Mouse (Mus musculus) forebrain, postnatal 0 days (tissue): ENCODE measurements around the gene Cyp1a1. TPM values are rescaled to one million over a fixed set of nuclear protein-coding genes. Genes with fewer than 3 reads are reported as not detected.
A peak's percentile ranks its signal among the peaks of the same experiment; 100 is the strongest.
"Not testable (repeated sequence)": the region's sequence is repeated elsewhere in the genome, so short reads cannot be mapped to it uniquely, and the experiment has no call there.

ENCODE experiments used
- ATAC-seq: fragments of 200-750 bp; cut with Nextera tagmentation; 2 replicates; pipeline ENCODE4 v1.8.0; 2017; ENCODE audit warnings: mild to moderate bottlenecking, moderate library complexity
- DNase-seq: peaks from one replicate; pipeline ENCODE4 v3.0.0-alpha.2; 2015
- H3K27ac ChIP-seq: fragments of 300-500 bp; sonication (generic); 2 replicates; pipeline ENCODE4 v1.5.1; 2014; ENCODE audit warnings: low read depth, mild to moderate bottlenecking, antibody characterized with exemption, low read length, moderate library complexity, mixed read lengths
- H3K27me3 ChIP-seq: fragments of 300-500 bp; sonication (generic); 2 replicates; pipeline ENCODE4 v1.6.1; 2014; ENCODE audit warnings: mild to moderate bottlenecking, low read length, mixed read lengths; ENCODE audit not compliant: insufficient read depth
- H3K36me3 ChIP-seq: fragments of 300-500 bp; sonication (generic); 2 replicates; pipeline ENCODE4 v1.6.1; 2014; ENCODE audit warnings: mild to moderate bottlenecking, moderate library complexity; ENCODE audit not compliant: insufficient read depth
- H3K4me1 ChIP-seq: fragments of 300-500 bp; sonication (generic); 2 replicates; pipeline ENCODE4 v1.6.1; 2014; ENCODE audit warnings: antibody characterized with exemption; ENCODE audit not compliant: insufficient read depth
- H3K4me2 ChIP-seq: fragments of 300-500 bp; sonication (generic); 2 replicates; pipeline ENCODE4 v1.6.1; 2014; ENCODE audit warnings: low read depth, mild to moderate bottlenecking, moderate library complexity
- H3K4me3 ChIP-seq: fragments of 300-500 bp; sonication (generic); 2 replicates; pipeline ENCODE4 v1.5.1; 2014; ENCODE audit warnings: low read depth, low read length, mixed read lengths
- H3K9ac ChIP-seq: fragments of 300-500 bp; sonication (generic); 2 replicates; pipeline ENCODE4 v1.6.1; 2014; ENCODE audit warnings: mild to moderate bottlenecking
- H3K9me3 ChIP-seq: fragments of 300-500 bp; sonication (generic); 2 replicates; pipeline ENCODE4 v1.6.1; 2016; ENCODE audit warnings: low read length
- CTCF ChIP-seq: sonication (generic); IDR thresholded peaks from 2 replicates; pipeline ENCODE4 v1.5.1; 2016; ENCODE audit warnings: antibody characterized with exemption, control low read depth, low read depth
- WGBS: fragments of 180-500 bp; shearing (Covaris S2); extraction: QIAGEN DNeasy Blood & Tissue Kit; methylation state at CpG from one replicate; pipeline ENCODE4 v1.1.7; 2014; 5-methylcytosine and 5-hydroxymethylcytosine counted together
- polyA plus RNA-seq: library from polyadenylated mRNA; unstranded; fragments of >200 nt; fragmentation: Nextera tagmentation; extraction: Ambion mirVana; gene quantifications from 2 replicates; pipeline ENCODE4 v1.2.1, GENCODE M21; 2015
- total RNA-seq: library from RNA; depleted of rRNA; stranded (reverse); fragments of >200 nt; gene quantifications from 2 replicates; pipeline ENCODE4 v1.2.3, GENCODE M21; 2014

Cyp1a1 gene
- total and polyA plus RNA-seq, 2 experiments from 2014 or later, result 0.42 to 0.67 TPM

- Histone ChIP-seq H3K9me3 (no peaks in the 10 kb centered on the region), H3K36me3 (no peaks in the 10 kb centered on the region), H3K27me3 (no peaks in the 10 kb centered on the region), H3K9ac (no peak overlapping the region), H3K4me1 (0 out of 2 replicates have a peak, but pooled peaks cover 5% of the 10 kb centered on the region), H3K4me3 (no peak overlapping the region), H3K4me2 (no peak overlapping the region), H3K27ac (no peak overlapping the region)
- 74% methylated on average over 1 of the region's 1 CpGs for WGBS
- ATAC-seq (peak; percentile 38; the same call in 1 of the 2 replicates), DNase-seq (peak; percentile 67)
- TF ChIP-seq CTCF, result no peak
Measured at GRCm38 (mm10) chr9:57698466-57699150, 10.9 kb downstream of the Cyp1a1 start.

- H3K27ac ChIP-seq, result no peak overlapping the region
- TF ChIP-seq CTCF, result no peak
- peaks cover 11% of the 10 kb centered on the region for H3K4me1 ChIP-seq
- H3K4me3 ChIP-seq, result no peak overlapping the region
- 77% methylated on average over 3 of the region's 3 CpGs for whole genome bisulfite sequencing
- H3K4me2 ChIP-seq, result no peak overlapping the region
- ATAC-seq (no peak), DNase-seq (no peak)
- H3K9ac ChIP-seq, result no peak overlapping the region
- H3K27me3 ChIP-seq, result no peaks in the 10 kb centered on the region
- H3K36me3 ChIP-seq, result no peaks in the 10 kb centered on the region
- H3K9me3 ChIP-seq, result 0 out of 2 replicates have a peak, but pooled peaks cover 3% of the 10 kb centered on the region
Measured at GRCm38 (mm10) chr9:57706496-57706895, 18.8 kb downstream of the Cyp1a1 start.

GRCm38 (mm10) chr9:57708068-57708719 lies 20.5 kb downstream of the Cyp1a1 start, which contains the start of gene Edc3:
Gene Edc3 (plus strand): TSS chr9:57708540.
- no peak for TF ChIP-seq CTCF
- Histone ChIP-seq H3K4me3 (peak within 1 kb of the TSS; percentile 73), H3K27ac (peak within 1 kb of the TSS; percentile 87), H3K36me3 (0 out of 2 replicates have a peak, but pooled peaks cover under 1% of the 10 kb centered on the region), H3K9me3 (0 out of 2 replicates have a peak, but pooled peaks cover 3% of the 10 kb centered on the region), H3K9ac (peak within 1 kb of the TSS; percentile 93), H3K27me3 (no peaks in the 10 kb centered on the region), H3K4me1 (peaks cover 11% of the 10 kb centered on the region), H3K4me2 (peak within 1 kb of the TSS; percentile 77)
- DNase-seq (peak; percentile 90), ATAC-seq (peak; percentile 99)
- WGBS, result 2% methylated on average over 23 of the region's 23 CpGs

GRCm38 (mm10) chr9:57708720-57709274 lies 21.1 kb downstream of the Cyp1a1 start:
- WGBS, result 5% methylated on average over 31 of the region's 39 CpGs
- TF ChIP-seq CTCF, result no peak
- H3K9me3 ChIP-seq, result 0 out of 2 replicates have a peak, but pooled peaks cover 3% of the 10 kb centered on the region

GRCm38 (mm10) chr9:57710214-57710613 lies 22.5 kb downstream of the Cyp1a1 start:
- not testable (repeated sequence) for H3K9ac ChIP-seq, ATAC-seq, H3K27me3 ChIP-seq, DNase-seq, H3K27ac ChIP-seq, H3K9me3 ChIP-seq, H3K4me3 ChIP-seq, H3K4me2 ChIP-seq
- WGBS, result 92% methylated on average over 5 of the region's 5 CpGs
- H3K4me1 ChIP-seq, result peaks cover 11% of the 10 kb centered on the region
- peaks cover 15% of the 10 kb centered on the region for H3K36me3 ChIP-seq

More at GRCm38 (mm10) chr9:57708720-57709274, 21.1 kb downstream of the Cyp1a1 start:
- Histone ChIP-seq H3K27ac (peak overlapping the region; percentile 87), H3K27me3 (no peaks in the 10 kb centered on the region), H3K4me3 (peak overlapping the region; percentile 73), H3K4me1 (peaks cover 11% of the 10 kb centered on the region), H3K9ac (peak overlapping the region; percentile 93), H3K36me3 (peaks cover 5% of the 10 kb centered on the region), H3K4me2 (peak overlapping the region; percentile 77)
- DNase-seq, result peak; percentile 77
- ATAC-seq, result peak; percentile 82

- Histone ChIP-seq H3K4me3 (no peak overlapping the region), H3K4me2 (no peak overlapping the region), H3K36me3 (peaks cover 34% of the 10 kb centered on the region), H3K9ac (no peak overlapping the region), H3K27me3 (no peaks in the 10 kb centered on the region), H3K27ac (no peak overlapping the region), H3K4me1 (peaks cover 11% of the 10 kb centered on the region), H3K9me3 (0 out of 2 replicates have a peak, but pooled peaks cover 3% of the 10 kb centered on the region)
- WGBS, result 87% methylated on average over 2 of the region's 2 CpGs
- ATAC-seq (no peak), DNase-seq (no peak)
- peak; percentile 43 for TF ChIP-seq CTCF
Measured at GRCm38 (mm10) chr9:57712194-57712593, 24.5 kb downstream of the Cyp1a1 start.
